Mouse (Mus musculus) spleen, postnatal 36 days (tissue): Measurements from ENCODE around the gene Gm6020.
"Not testable (repeated sequence)": the region's sequence is repeated elsewhere in the genome, so short reads cannot be mapped to it uniquely, and the experiment has no call there.

Source experiments
- DNase-seq, 2 experiments: peaks; one replicate each; pipeline ENCODE4 v3.0.0; 2022; ENCODE audit warnings: low spot score in 2 of 2, mixed read lengths in 1 of 2

Gene Gm6020

GRCm38 (mm10) chr19:61183590-61183989 is at the start of gene Gm6020:
Gm6020 (plus strand) TSS chr19:61183890.
- not testable (repeated sequence) for DNase-seq

DNA sequence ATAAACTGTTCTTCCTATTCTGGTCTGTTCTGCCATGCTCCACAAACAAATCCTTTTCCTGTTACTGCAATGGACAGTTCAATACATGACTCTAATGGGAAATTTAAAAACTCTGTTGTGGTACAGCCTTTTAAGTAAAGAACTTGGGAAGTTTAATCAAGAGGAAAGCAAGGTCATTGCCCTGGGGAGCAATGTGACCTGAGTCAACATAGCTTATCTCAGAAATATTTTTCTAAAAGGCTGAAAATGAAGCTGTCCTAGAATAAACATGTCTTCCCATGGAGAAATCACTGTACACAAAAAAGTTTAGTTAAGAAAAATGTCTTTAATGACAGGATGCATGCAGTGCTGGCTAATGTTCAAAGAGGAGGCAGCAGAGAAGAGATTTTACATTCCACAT is 45.0 kb upstream of the Gm6020 start:
- no peak for DNase-seq

GRCm38 (mm10) chr19:61140342-61141206 is 43.1 kb upstream of the Gm6020 start, which contains the start of gene Zfp950:
Zfp950 (minus strand) TSS chr19:61140840.
- DNase-seq, result peak; percentile 89 to 92

DNA sequence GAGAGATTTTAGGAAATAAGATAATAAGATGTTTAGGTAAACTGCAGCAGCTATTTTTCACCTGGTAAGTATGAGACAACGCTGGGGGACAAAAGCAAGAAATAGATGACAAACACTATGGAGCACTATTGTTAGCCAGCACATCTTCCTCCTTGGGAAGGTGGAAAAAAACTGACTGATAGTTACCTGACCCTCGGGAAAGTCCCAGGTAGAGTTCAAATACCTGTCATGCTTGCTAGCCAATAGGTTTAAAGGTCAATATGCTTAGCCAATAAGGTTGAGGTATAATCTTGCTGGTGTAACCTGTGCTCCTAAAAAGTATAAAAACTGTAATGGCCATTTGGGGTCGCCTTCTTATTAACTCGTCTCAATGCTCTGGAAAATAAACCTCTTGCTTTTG is 42.4 kb upstream of the Gm6020 start:
- DNase-seq, result no peak

GRCm38 (mm10) chr19:61151372-61151700 is 32.4 kb upstream of the Gm6020 start:
- DNase-seq, result peak; percentile 60 to 65

- DNase-seq, result peak; percentile 79 to 80
Observed at GRCm38 (mm10) chr19:61151701-61152420, 31.8 kb upstream of the Gm6020 start.

DNA sequence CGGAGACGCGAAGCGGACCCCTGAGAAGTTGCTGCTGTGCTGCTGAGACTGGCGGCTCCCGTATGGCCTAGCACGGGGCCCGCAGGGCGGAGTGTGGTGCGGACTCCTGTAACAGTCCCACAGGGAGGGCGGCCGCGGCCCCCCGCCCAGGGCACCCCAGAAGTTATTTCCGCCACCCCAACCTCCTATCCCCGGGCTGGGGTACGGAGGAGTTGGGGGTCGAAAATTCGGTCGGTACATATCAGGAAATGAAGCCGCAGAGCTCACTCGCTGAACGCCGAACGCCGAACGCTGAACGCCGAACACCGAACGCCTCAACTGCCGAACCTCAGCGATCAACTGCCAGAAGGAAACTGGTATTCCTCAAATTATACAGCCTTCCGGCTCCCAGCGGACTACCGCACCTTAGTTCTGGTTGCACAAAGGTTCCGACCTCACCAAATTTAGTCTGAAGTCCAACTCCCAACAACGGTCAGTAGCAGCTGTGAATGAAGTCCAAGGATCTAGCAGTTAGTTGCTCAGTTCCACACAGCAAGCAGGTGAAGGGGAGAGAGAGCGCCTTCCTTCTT is 7.8 kb upstream of the Gm6020 start, which contains the start of gene Gm7102:
Gene Gm7102, minus strand, starts transcription at position 554 of the 569 bp plus-strand sequence.
- no peak for DNase-seq

DNA sequence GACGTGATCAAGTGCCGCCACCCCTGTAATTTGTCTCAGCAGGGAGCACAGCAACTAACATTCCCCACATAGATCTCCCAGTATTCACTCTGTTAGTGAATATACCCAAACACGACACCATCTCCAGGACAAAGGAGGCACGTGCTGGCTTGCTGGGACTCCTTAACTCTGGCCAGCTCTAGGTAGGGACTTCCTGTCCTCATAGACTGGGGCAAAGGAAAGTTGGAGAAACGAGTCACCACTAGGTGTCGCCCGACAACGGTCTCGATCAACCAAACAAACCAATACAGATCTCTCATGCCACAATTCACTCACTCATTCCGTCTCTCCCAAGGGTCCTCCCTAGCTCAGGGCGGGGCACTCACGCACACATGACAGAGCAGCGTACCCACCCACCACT is 15.6 kb downstream of the Gm6020 start:
- peak; percentile 84 to 87 for DNase-seq

DNA sequence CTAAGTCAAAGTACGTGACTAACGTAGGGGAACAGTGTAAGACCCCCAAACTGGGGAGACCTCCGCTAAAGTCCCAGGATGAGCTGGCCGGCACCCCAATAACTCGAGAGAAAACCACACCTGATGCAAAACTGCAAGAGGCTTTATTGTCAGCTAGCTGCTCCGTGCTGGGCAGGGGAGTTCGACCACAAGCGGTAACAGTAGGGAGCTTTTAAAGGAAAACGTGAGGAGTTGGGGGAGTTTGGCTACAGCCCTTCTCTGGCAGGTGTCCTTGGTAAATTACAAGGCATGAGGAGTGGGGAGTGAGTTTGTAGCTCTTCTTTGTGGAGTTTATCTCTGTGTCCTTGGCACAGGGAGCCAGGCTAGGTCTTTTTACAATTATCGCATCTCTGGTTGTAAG is 16.1 kb downstream of the Gm6020 start:
- DNase-seq, result peak in 1 of 2 experiments; percentile 20

DNA sequence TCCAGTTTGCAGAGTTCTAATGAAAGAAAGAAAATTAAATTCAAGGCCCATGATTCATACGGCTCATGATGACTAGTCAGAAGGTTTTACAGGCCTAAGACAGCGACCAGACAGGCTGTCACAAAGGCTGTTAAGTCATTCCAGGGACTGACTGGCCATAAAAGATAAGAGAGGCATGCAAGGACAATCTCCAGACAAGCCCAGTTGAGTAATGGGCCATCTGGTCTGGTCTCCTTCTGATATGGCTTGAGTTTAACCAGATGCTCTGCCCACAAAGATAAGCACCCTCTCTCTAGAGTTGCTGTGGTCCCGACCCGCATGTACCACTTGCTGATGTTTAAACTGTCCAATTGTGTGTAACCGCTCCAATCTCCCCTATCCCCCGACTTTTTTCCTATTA is 23.8 kb downstream of the Gm6020 start:
- DNase-seq, result not testable (repeated sequence)

- no peak for DNase-seq
Observed at GRCm38 (mm10) chr19:61223706-61224328, 40.1 kb downstream of the Gm6020 start.

DNA sequence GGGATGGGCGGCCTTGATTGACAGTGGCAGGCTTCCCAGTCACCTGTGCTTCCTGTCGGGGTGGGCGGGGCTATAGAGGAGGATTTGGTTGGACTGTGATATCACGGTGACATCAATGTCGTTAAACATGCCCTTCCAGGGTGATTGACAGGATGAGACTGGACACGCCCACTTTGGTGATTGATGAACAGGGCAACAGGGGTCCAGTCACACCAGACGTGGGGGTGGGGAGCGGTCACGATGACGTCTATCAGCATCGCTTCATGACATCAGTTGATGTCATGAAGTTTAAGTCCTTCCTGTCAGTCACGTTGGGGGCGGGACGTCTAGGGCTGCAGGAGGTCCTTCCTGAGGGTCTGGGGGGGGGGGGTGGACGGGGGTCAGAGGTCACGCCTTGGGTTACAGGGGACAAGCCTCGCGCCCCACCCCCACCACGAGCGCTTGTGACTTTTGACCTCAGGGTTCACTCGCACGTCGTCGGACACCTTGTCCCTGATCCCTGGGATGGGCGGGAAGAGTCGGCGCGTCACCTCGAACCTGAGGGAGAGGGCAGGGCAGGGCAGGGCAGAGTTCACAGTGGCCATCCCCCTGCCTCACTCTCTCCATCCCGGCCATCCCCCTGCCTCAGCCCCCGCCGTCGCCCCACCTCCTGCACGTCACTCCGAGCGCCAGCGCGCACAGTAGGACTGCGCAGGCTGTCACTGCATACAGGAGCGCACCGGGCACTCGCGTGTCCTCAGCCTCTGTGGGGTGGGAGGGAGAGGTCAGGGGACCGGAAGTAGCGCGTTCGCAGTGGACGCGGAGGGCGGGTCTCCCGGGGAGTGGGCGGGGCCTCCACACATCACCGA is 41.2 kb downstream of the Gm6020 start:
- DNase-seq, result peak; percentile 8 to 26

- peak; percentile 41 to 60 for DNase-seq
Observed at GRCm38 (mm10) chr19:61225526-61226400, 42.1 kb downstream of the Gm6020 start.

- peak; percentile 69 to 73 for DNase-seq
Observed at GRCm38 (mm10) chr19:61226401-61226927, 42.8 kb downstream of the Gm6020 start.

GRCm38 (mm10) chr19:61226928-61227854 is 43.5 kb downstream of the Gm6020 start:
- DNase-seq, result peak; percentile 92 to 93

GRCm38 (mm10) chr19:61227941-61228701 is 44.4 kb downstream of the Gm6020 start, which contains the start of gene Csf2ra:
Csf2ra (minus strand) TSS chr19:61228429.
- peak; percentile 14 to 44 for DNase-seq
